Mouse (Mus musculus) ovary, postnatal 36 days (tissue): ENCODE measurements at regions not wholly inside any gene's neighbourhood (a gene's known extent, or its start where the extent isn't known, plus 50 kb on each side); places are given as distances from the start of the nearest gene placed in this dataset.

Experiments
- DNase-seq: peaks from one replicate; pipeline ENCODE4 v3.0.0; 2022; ENCODE audit warnings: low spot score, mixed read lengths

DNA sequence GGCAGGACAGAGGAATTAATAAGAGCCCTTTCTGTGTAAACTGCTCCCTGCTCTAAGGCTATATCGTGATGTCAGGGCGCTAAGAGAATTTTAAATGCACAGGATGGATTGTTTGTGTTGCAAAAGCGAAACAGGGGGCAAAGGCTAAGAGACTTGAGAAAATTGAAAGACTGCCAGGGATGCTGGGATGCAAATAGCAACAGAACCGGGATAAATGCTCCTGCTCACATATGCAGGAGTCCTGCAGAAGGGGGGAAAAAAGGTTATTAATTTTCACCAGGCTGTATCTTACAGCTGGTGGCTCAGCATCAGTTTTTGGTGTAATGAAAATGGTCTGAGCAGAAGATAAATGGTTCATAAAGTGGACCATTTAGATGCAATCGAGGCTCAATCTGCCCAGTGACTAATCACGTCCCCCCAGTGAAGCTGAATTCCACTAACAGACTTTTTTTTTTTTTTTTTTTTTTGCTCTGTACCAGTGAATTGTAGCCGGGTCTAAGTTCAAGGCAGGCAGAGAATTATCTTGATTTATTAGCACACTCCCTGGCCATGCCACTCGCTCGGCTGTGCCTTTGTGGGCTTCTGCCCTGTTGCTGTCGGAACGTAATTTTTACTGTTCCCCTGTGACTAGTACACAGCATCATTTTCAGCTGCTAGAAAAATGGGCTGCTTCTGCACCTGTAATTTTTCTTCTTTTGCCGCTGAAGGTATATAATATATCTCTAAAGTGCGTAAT is 222.9 kb upstream of the Pou3f3 start:
- no peak for DNase-seq

DNA sequence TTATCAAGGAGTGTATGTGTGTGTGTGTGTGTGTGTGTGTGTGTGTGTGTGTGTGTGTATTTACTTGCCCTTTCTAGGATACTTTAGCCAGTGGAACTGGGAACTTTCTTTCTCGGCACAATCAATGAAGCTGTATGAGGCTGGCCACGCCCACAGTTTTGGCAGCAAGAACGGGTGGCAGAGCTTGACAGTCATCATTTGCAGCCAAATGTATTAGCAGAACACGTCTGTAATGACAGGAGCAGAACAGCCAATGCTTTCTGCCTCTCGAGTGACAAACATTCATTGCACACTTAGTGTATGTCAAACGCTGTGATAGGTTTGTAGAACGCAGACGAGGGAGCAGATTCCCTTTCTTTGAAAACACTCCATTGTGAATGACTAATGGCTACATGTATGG is 221.4 kb upstream of the Pou3f3 start:
- no peak for DNase-seq

DNA sequence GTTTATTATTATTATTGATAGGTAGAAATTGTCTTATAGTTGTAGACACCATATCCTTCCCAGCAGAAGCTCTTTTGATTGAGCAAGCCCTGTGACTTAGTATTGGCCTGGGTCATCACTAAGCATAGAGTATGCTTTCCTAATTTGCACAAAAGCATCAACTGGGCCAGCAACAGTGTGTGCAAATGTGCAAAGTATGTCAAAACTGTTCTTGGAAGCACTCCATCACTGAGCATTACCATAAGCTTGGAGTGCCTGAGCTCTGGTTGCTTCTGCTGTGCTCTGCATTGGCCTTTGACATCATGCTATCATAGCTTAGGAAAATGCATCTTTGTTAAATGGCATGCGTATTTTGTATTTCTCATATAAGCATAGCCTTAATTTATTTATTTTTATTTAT is 220.7 kb upstream of the Pou3f3 start:
- no peak for DNase-seq

DNA sequence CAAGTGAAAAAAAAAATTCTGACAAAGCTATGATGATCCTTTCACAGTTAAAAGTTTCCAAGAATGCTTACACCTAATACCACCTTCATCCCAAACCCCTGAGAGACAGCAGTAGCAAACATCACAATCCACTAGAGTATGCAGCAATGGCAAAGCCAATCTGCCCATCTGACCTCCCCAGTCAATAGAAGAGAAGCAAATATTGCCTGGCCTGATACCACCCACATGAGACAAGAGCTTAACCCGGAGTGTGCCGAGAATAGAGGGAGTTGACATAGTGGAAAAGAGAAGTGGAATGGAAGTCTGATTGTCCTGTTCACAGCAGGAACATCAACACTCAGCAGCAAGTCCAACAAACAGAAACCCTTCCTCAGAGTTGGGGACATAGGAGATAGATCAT is 219.9 kb upstream of the Pou3f3 start:
- DNase-seq = no peak

DNA sequence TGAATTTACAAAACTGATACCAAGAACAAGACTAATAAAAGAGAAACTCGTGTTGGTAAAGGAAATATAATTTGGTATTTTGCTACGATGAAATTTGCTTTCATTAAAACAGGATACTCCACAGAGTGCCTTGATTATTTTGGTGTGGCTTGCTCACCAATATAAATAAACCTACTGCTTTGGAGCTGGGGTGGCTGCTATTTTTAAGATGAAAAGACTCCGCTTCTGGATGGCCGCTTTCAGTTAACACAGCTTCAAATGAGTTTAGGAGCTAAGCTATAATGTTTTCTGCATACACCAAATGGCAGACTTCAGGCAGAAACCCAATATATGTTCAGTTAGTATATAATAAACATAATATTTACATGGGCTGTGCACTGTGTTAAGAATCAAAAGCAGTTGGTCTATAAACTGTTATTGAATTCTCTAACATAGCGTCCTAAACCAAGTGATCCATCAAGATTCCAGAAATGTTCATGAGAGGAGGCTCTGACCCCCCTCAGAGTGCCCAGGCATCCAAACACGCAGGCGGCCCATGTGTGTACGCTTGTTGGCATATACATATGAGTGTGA is 215.1 kb upstream of the Pou3f3 start:
- DNase-seq = no peak

DNA sequence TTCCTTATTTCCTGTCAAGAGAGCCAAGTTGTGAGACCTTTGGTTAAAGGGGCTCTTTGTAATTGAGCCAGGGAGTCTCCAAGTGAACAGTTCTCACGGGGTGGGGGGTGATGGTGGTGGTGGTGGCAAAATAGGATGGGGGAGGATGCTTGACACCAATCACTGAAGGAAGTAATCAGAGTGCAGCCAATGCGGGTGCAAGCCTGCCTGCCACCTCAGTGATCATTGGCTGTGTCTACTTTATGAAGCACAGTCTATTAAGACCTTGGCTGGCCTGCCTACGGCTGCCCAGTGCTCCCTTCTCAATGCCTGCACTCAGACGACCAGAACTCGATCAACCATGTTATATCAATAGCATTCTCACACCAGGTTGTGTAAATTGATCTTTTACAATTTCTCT is 206.0 kb upstream of the Pou3f3 start:
- no peak for DNase-seq

DNA sequence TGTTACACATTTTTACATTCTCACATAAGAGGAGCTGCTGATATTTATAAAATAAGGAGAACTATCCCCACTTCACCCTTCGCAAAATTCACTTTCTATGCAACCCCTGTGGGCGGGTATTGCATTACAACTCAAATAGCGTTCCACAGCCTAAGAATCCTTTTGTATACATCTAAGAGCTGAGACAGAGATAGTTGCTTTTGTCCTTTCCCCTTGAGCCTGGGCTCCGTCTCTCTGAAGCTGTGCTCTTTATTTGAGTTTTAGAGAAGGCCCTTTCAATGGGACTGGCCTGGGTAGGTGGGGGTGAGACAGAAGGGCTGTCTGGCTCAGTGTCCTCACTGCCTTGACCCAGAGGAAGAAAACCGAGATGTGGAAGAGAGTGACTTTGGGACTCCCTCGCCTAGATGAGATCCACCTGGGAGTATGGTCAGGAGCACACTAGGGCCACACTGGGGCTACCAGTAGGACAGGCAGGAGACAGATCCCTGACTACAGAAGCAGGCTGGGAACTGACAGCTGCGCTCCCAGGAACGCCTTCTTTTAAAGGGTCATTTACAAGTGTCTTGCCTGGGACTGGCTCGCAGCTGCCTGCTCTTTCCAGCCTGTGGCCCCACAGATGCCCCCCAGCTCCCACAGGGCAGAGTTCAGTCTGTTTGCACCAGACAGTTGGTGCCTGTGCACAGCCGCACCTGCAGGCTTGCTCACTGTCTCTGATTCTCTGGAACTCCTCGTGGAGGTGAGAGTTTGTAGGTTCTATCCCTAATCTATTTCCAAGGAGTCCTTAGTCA is 204.5 kb upstream of the Pou3f3 start:
- no peak for DNase-seq

DNA sequence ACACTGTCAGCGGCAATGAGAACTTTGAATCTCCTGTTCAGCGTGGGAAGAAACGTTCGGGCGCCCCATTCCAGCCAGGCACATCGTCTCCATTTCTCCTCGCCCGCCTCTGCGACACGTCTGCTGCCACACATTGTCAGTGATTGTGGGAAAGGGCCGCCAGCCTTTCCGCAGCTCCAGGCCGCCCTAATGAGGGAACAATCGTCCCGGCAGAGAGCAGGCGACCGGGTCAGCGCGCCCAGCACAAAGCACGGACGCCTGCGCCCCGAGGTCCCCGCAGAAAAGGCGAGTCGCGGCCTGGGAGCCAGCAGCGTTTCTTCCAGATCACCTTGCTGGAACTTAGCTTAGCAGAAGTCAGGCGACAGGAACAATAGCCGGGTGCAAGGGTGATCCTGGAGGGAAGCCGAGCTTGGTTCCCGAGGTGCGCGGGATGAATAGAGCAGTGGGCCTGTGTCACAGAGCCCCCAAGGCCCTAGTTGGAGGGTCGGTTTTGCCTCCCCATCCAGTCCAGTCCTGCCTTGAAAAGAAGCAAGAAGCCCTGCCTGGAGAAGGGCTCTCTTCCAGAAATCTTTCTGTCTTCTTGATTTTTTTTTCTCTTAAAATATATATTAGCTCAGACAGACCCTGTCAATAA is 203.8 kb upstream of the Pou3f3 start:
- DNase-seq = peak; percentile 16

DNA sequence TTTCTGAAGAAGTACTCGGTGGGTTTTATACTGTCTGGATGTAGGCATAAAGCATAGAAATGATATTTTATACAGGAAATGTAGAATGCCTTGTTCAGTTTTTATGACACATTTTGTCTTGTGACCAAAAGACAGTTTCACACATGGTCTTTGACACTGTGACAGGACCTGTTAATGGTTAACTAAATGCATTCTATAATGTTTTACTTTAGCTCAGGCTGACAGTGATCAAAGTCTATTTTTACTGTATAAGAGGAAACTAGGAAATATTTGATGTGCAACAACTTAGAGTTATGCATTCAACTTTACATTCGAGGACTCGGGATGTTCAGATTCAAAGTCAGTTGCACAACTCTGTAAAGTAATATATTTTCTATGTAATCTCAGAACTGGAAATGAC is 199.5 kb upstream of the Pou3f3 start:
- no peak for DNase-seq

DNA sequence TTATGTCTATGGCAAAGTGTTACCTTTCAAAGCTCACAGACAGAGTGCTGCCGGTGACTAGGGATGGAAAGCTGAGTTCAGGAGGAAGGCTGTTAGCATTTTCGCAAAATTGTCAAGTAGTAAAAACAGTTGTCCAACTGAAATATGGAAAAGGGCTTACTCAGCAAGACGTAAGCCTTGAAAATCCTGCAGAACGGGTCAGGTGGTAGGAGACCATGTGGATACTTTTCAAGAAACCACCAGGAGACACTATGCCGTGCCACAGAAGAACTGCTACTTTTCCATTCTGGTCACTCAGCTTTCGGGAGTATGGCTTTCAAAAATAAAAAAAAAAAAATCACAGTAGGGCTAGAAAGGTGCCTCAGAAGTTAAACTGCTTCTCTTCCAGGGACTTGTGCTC is 199.1 kb upstream of the Pou3f3 start:
- no peak for DNase-seq

DNA sequence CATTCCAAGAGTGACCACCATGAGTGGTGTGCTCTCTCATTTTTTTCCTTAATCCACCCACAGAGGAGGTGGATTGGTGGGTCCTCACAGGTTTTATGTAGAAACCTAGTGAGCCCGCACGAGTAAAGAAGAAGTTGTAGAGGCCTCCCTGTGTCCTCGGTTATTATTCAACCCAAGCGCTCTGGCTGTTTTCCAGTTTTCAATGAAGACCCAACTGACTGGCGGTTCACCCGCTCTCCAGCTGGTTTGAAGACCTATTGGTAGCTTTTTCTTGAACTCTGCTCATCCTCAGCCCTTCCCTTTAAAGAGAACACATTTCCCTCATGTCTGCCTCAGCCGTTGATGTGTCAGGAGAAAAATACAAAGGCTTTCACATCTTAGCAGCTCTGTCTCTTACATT is 196.7 kb upstream of the Pou3f3 start:
- DNase-seq = no peak

DNA sequence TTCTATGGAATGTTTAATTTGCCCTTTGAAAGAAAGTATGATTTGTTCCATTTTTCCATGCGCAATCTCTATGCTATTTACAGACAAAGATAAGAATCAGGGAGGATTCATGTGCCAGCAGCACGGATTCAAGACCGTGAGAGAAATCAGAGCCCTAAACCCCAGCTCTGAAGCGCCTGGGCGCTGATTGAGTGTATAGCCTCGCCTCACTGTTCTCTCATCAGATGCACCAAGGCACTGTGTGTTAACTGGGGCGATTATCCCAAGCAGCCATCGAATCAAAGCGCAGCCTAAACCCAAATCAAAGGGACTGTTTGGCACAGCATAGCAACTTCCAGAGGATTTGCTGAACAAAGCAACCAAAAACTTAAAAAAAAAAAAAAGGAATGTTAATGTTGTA is 191.1 kb upstream of the Pou3f3 start:
- DNase-seq = no peak

DNA sequence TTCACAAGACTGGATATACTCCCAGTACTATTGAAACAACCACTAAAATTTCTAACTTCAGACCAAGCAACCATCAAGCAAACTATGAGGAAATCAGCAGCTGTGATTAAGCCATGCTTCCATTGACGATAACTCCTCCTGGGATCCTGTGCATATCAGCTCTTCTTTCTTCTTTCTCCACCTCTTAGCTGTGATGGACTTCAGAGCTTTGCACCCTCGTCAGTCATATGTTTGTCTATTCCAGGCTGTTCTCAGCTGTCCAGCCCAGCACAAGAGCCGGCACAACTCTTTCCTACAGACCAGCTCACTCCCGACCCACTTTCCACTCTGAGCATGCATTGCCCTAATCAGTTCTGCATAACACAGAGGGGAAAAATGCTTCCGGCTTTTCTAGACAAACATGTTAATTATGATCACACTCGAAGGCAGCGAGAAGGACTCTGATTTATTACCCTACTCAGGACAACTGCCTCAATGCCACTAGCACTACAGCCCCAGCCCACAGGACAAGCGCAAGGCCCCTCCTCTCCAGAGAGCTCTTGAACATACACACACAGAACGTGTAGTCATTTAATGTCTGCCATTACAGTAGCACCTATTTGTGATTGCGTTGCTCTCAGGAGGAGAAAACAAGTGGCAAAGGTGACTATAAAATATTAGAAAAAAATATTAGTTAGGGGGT is 190.4 kb upstream of the Pou3f3 start:
- DNase-seq = no peak

DNA sequence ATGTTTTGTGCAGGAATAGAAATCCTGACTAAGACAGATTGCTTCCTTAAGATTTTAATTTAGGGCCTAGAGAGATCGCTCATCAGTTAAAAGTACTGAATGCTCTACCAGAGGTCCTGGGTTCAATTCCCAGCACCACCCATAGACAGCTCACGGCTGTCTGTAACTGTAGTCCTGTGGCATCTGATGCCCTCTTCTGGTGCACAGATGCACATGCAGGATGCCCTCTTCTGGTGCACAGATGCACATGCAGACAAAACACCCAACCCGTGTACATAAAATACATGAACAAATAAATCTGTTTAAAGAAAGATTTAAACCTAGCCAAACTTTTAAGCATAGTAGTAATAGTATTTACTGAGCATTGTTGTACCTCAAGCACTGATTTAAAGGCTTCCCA is 181.2 kb upstream of the Pou3f3 start:
- no peak for DNase-seq

DNA sequence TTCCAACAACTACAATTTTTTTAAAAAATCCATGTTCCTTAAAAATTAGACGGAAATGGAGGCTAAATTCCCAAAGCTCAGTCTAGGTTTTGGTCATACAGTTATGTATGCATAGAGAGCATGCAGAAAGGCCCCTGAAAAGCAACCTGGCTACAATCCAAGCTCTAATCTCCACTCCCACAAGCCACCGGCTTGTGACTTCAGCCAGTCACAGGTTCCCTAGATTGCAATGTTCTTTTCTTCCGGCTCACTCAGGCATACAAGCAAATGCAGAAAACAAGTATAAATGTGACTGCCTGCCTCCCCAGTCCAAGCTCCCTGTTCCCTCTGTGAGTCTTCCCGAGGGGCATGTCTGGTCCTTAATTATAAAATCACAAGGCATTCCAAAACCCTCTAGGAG is 171.2 kb upstream of the Pou3f3 start:
- no peak for DNase-seq

DNA sequence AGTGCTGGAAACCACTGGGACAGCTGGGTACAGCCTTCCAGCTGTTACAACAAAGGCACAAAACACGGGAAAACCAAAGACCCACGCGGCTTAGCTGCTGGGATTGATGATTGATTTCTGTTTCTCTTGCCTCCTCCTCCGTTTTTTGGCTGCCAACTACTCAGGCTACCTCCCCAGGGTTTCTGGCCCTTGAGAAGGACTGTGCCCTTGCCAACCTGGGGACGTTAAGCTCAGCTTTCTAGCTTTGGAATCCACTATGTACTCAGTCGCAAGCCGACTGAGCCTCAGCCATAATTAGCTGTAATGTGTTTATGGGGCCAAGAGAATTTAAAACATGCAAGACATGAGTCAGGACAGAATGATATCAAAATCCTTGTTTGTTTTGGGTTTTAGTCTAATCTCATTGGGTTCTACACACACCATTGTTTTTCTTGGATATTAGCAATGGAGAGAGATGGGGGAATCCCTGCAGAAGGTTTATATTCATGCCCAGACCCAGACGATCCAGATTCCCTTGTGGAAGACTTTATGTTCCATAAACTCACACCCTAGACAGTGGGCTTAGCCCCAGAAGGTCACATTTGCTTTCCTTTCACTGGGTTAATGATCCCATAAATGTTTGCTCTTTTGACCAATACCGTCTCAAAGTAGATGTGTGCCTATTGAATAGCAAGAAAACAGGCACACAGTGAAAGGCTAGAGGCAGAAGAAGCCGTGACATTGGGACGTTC is 167.7 kb upstream of the Pou3f3 start:
- no peak for DNase-seq

DNA sequence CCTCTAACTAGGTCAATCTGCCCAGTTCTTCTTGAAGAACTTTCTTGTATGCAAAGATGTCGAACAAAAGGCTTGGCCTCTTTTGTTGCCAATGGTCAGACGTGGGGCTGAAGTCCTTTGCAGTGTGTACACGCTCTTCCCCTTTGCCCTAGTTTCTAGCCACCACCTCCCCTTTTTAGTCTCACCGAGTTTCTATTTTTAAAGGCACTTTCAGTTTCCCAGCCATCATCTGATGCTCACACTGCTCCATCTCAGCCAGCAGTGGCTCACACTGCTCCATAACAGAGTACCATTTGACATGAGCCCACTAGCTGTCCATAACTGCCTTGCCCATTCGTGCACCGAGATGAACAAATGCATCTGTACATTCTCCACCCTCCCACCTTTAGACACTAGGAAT is 162.7 kb upstream of the Pou3f3 start:
- no peak for DNase-seq

DNA sequence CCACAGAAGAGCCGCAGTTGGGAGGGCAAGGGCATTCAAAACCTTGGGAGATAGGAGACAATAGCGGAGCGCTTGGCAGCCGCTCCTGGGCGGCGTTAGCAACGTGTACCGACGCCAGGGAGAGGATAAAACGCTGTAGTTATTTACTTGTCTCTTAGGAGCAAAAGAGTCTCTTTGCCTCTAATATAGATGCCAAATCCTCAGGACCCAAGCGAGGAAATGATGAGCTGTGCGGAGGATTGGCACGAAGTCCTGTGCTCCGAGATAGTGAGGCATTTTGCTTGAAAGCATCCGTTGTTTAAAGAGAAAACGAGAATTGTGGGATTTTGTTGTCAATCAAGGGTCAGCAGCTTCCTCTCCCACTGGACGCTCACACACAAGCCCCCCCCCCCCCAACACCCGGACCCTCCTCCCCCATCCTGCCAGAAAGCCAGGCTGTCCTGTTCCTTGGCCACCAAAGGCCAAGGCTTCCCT is 156.5 kb upstream of the Pou3f3 start:
- no peak for DNase-seq

DNA sequence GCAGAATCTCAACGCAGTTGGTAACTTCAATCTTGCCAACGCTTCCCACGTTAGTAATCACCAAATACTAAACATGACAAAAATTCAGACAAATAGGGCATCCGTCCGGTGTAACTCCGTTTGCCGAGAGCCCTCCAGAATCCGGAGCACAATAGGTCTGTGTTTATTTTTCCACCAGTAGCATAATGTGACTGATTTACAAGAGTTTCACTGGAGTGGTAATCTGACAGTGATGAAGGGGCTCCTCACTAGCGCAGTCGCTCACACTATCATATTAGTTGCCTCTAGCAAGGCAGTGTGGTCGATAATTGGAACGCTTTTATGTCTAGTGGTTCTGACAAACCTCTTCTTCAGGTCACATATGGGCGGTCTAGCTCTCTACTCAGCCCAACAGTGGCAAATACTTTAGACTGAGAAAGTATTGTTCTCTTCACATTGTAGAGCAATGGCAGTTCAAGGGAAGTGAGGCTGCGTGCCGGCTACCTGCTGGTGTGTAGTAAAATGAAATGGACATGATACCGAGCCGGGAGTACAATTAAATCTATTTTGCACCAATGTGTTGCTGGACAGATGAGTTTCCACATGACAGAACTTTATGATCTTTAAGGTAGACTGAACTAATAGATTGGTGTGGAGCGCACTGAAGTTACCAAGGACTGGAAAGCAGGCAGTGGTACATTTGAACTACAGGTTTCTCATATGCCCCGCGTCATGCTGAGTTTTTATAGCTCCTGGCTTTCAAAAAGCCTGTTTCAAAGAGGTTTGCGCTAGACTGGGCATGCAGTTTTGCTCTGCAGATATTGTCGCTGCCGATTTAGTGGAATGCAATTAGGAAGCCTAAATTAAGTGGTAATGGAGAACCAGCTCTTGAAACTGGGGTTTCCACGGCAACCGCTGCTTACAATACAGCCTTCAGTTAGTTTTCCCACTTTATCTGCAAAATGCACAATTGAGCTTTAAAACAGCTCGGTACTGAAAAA is 155.7 kb upstream of the Pou3f3 start:
- no peak for DNase-seq

DNA sequence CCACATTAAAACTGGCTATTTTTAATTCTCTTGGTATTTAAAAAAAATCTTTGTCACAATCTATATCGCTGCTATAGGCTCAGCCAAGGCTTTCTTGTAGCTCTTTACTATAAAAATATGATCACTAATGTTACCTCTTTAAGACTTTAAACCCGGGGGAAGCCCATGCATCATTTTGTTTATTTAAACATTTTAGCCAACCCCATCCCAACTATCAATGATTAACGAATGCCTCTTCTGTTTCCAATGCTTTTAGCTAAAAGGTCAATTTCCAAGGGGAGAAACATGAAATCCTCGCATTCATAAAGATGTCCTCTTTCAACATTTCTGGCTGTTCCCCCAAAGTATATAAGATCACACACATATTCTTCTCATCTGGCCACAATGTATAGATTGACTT is 153.6 kb upstream of the Pou3f3 start:
- DNase-seq = no peak
